Mouse (Mus musculus) myocyte (in vitro differentiated cells): ENCODE measurements around the gene Fam210b.

Experiments used
- MAX ChIP-seq: IDR thresholded peaks from one replicate; pipeline ENCODE4 v1.6.1; 2011; ENCODE audit warnings: low read depth, mild to moderate bottlenecking, control low read depth
- MYOD1 ChIP-seq, 3 experiments: IDR thresholded peaks; one replicate each; pipeline ENCODE4 v1.6.1; 2011; ENCODE audit warnings: control low read depth in 2 of 3, low read depth in 2 of 3, mild to moderate bottlenecking in 2 of 3, moderate library complexity in 1 of 3; ENCODE audit not compliant: insufficient read length in 2 of 3, control insufficient read depth in 1 of 3
- POLR2A ChIP-seq: IDR thresholded peaks from one replicate; pipeline ENCODE4 v1.6.1; 2011; ENCODE audit warnings: low read depth, mild to moderate bottlenecking, control low read depth, moderate library complexity; ENCODE audit not compliant: insufficient read length
- POLR2AphosphoS2 ChIP-seq: IDR thresholded peaks from one replicate; pipeline ENCODE4 v1.6.1; 2011; ENCODE audit warnings: low read depth, control low read depth; ENCODE audit not compliant: insufficient read length
- REST ChIP-seq: IDR thresholded peaks from one replicate; pipeline ENCODE4 v1.6.1; 2011; ENCODE audit warnings: mild to moderate bottlenecking, control low read depth, moderate library complexity; ENCODE audit not compliant: insufficient read depth, insufficient read length
- SRF ChIP-seq: IDR thresholded peaks from one replicate; pipeline ENCODE4 v1.6.1; 2011; ENCODE audit warnings: low read depth; ENCODE audit not compliant: control insufficient read depth, insufficient read length
- TCF12 ChIP-seq: IDR thresholded peaks from one replicate; pipeline ENCODE4 v1.6.1; 2011; ENCODE audit warnings: mild to moderate bottlenecking, control low read depth; ENCODE audit not compliant: poor library complexity, insufficient read depth, severe bottlenecking
- TCF3 ChIP-seq: IDR thresholded peaks from one replicate; pipeline ENCODE4 v1.6.1; 2011; ENCODE audit warnings: low read depth, control low read depth; ENCODE audit not compliant: insufficient read length
- USF1 ChIP-seq: IDR thresholded peaks from one replicate; pipeline ENCODE4 v1.6.1; 2011; ENCODE audit warnings: low read depth, mild to moderate bottlenecking, control low read depth, moderate library complexity

DNA sequence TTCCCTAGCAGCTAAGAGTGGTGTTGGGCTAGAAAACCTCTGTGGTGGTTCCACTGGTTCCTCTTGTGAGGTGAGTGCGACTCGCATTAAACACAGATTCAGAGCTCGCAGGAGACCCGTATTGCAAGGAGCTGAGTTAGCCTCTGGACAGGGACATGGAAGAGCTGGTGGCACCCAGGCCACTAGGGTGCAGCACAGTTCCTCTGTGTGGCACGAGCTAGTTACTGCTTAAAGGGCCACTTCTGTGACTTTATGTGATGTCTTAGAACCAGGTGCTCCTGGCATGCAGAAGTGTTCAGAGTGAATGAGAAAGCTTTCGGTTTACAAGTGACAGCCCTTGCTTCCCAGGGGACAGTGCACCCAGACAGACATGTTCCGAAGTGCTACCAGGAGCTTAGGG is 33.0 kb downstream of the Fam210b start:
- TF ChIP-seq POLR2A, result no peak
- no peak for TF ChIP-seq SRF
- no peak for TF ChIP-seq POLR2AphosphoS2
- TF ChIP-seq MAX, result no peak
- no peak for TF ChIP-seq REST
- no peak for TF ChIP-seq TCF12
- no peak for TF ChIP-seq MYOD1 (IDR thresholded peaks at IDR 0.05; ENCODE audit: control insufficient read depth in 1 of 3, insufficient read length in 2 of 3, low read depth in 2 of 3)
- TF ChIP-seq TCF3, result no peak
- no peak for TF ChIP-seq USF1
